Mouse (Mus musculus) cerebral cortex, adult 2 months (tissue): ENCODE data around the gene Dennd2c.

Source experiments
- WGBS: fragments of 180-500 bp; shearing (Covaris S2); methylation state at CpG from one replicate; pipeline ENCODE4 v1.1.7; 2018; 5-methylcytosine and 5-hydroxymethylcytosine counted together

Dennd2c gene

DNA sequence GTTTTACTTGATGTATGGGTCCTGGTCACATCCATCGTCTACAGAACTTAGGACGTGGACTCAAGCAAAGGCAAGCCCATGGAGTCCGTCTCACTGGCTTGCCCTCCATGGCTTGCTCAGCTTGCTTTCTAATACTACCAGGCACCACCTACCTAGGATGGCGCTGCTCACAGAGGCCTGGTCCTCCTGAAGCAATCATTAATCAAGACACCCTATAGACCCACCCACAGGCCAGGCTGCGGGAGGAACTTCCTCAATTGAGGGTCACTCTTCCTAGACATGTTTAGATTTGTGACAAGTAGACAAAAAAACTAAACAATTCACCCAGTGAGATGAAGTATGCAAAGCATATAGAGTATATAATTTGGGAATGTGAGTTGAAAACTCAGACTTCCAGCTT is 9.8 kb downstream of the Dennd2c start:
- WGBS = 93% methylated on average over 5 of the region's 5 CpGs

DNA sequence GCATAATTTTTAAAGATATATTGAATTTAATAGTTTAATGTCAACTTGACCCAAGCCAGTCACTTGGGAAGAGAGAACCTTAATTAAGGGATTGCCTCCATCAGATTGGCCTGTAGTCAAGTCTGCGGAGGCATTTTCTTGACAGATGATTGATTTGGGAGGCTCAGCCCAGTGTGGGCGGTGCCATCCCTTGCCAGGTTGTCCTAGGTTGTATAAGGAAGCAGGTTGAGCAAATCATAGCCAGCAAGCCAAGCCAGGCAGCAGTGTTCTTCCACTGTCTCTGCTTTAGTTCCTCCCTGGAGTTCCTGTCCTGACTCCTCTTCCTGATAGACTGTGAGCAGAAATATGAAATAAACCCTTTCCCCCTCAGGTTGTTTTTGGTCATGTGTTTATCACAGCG is 21.2 kb downstream of the Dennd2c start:
- 86% methylated on average over 3 of the region's 3 CpGs for WGBS

DNA sequence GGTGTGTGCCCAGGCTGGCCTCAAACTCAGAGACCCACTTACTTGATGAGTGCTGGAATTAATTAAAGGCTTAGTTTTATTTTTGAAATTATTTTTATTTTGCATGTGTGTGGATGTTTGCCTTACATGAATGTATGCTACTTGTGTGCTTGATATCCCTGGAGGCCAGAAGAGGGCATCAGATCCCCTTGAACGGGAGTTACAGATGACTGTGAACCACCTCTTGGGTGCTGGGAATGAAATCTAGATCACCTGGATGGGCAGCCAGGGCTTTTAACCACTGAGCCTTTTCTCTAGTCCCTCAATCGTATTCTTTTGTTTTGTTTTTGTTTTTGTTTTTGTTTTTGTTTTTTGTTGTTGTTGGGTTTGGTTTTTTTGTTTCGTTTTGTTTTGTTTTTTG is 23.7 kb downstream of the Dennd2c start:
- WGBS = 97% methylated on average over 3 of the region's 3 CpGs

DNA sequence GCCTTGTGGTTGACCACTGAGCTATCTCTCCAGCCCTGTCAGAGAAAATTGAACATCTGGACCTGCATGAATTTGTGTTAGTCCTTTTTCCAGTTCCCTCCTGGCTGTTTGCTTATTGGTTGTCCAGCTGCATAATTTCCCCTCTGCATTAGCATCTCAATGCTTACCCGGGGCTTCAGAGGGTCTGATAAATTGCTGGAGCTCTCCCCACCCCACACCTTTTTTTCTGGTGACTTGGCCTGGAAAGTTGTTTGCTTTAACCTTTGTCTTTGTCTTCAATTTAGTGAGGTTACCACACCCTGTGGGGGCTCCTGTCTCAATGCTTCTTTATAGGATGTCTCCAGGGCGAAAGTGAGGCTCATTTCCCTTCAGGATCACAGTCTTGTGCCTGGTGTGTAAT is 24.8 kb downstream of the Dennd2c start:
- 65% methylated on average over 2 of the region's 2 CpGs for WGBS

DNA sequence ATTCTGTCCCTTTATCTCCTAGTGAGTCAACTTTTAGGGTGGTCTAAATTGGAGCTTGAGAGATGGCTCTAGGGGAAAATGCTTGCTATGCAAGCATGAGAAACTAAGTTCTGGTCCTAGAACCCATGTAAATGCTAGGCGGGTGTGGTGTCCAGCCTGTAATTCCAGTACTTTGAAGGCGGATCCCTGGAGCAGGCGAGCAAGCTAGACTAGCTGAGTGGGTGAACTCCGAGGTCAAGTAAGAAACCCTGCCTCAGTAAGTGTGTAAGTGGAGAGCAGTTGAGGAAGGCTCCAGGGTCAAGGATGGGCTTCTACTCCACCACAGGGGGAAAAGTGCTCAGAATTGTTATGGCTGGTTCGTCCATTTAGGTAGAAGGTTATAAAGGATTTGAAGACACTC is 25.3 kb downstream of the Dennd2c start:
- 90% methylated on average over 5 of the region's 5 CpGs for WGBS

DNA sequence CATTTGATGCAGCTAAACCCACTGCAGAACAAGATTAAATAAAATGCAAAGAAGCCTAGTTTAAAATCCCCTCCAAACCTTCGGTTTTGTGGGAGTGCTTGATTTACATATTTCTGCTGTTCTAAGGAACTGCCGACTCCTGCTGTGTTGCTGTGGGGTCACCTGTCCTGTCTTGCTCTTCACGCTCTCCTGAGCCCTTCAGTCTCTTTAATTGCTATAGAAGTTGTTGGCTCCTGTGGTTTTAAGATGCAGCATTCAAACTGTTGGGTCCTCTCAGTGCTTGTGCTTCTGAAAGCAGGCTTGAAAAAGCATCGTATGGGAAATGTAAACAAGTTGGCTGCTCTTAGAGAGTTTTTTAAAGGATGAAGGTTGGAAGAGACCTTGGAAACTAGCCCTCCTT is 25.8 kb downstream of the Dennd2c start:
- 71% methylated on average over 4 of the region's 4 CpGs for WGBS

DNA sequence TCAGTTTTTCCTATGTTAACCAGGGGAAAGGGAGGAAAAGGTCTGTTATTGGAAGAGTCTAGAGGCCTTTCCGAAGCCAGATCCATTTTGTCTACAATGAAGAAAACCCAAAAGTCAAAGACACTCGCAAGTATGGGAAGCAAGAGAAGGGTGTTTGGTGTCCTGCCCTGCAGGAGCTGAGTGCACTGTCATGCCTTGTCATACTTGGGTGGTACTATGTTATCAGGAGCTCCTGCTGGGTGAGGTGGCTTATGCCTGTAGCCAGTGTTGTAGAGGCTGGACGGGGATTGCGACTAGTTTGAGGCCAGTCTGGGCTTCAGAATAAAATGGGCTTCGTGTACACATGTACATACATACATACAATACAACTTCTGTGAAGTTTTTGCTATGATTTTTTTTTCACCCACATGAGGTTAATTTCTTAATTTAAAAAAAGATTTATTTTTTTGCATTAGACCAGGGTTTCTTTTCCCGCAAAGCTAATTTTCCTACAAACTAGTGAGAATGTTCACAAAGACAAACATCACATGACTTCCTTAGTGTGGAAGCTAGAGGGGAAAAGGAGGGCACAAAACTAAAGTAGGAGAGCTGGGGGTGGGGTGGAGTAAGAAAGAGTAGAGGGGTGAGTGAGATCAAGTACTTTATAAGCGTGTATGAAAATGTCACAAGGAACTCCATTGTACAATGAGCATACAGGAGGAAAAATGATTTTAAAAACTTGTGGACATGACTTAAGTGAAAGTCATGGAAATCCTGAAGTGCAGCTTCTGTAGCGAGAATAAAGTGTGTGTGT is 27.2 kb downstream of the Dennd2c start:
- 79% methylated on average over 8 of the region's 8 CpGs for WGBS

DNA sequence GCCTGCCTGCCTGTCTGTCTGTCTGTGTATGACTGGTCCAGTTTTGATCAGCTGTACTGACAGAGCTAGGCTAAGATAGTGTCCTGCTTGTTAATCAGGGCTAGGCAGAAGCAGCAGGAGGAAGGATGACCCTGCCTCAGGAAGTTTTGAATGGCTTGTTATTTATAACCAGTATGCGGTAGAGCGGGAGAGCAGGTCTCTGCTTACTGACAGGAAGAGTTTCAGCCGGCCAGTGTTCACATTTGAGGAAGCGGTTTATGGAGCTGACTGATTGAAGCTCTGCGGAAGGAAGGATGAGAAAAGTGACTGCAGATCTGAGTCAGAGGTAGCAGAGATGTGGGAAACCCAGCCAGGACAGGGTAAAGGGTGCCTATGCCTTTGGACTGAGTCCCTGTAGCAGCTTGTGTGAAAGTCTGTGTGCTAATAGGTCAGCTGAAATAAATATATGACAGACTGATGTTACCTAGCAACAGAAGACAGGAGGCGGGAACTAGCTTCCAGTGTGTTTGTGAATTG is 27.9 kb downstream of the Dennd2c start:
- WGBS = 48% methylated on average over 6 of the region's 6 CpGs

DNA sequence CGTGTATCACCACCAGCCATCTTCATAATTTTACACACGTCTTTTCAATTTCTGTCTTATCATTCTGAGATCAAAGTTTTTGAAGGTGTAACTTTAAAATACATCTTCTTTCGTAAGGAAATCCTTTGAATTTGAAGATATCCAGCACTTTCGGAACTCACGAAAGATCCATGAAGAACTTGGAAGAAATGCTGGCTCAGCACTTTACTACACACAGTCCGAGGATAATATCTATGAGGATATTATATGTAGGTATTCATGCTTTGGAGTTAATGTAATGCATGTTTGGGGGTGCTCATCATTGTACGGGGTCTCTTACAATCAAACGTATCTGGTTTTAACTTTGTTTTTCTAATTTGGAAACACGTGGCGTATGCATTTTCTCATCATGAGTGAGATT is 30.7 kb downstream of the Dennd2c start:
- WGBS = 94% methylated on average over 10 of the region's 10 CpGs

DNA sequence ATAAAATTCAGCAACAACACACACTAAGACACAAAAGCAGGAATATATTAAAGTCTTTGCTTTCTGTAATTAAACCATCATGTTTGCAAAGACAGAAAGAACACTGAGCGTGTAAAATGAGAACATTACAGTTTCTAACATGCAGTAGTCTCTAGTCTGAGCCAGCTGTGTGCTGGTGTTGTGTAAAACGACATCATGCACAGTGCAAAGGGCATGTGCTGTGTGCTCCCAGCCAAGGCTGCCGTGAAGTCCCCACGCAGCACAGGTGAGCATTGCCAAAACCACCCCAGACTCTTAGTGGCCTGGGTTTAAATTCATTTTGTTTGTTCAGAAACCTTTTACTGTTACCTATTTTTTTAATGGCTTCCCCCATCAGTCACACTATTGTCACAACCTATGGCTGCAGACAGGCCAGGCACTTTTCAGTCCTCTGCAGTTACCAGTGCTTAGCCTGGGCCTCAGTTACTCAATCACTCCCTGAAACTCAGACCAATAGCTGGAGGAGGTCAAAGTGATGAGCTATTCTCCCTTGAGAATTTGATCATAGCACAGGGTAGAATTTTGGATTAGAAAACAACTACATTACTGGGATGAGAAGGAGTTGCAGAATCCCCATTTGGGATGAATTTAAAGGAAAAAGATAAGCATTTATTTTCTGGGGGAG is 34.1 kb downstream of the Dennd2c start:
- WGBS = 92% methylated on average over 4 of the region's 4 CpGs

DNA sequence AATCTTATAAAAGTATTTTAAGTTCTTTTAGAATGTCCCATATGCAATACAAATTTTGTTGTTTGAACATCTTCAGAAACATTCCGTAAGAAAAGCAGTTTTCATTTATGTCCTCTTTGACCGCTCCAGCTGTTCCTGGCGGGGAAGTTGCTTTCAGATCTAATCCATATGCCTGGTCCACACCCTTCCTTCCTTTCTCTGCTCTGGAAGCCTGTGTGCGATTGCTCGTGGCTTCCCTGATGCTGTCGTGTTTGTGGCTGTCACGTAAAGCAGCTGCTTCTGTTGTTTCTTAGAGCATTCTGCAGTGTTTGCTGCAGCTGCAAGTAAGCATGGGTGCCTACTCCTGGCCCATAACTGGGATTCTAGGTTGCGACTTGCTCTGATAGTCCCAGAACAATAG is 36.6 kb downstream of the Dennd2c start:
- WGBS = 64% methylated on average over 8 of the region's 8 CpGs

DNA sequence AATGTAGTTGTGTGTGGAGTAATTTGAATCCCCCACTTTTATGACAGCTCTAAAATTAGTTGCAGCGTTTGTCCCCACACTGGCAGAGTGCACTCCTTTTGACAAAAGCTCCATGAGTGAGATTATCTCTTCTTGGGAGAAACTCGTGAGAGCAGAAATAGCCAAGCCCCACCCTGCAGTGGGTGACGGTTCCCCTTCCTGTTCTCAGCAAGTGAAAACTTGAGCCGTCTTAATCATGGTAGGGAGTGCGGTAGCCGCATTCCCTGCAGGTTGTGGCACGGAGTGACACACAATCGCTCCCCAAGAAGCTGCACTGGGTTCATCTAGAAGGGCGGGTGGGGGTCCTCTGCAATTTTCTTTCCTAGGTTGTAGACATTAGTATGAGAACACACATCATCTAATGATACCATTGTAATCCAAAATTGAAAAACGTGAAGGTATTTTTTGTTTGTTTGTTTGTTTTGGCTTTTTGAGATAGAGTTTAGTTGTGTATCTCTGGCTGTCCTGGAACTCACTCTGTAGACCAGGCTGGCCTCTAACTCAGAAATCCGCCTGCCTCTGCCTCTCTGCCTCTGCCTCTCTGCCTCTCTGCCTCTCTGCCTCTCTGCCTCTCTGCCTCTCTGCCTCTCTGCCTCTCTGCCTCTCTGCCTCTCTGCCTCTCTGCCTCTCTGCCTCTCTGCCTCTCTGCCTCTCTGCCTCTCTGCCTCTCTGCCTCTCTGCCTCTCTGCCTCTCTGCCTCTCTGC is 37.9 kb downstream of the Dennd2c start:
- 55% methylated on average over 11 of the region's 11 CpGs for WGBS

DNA sequence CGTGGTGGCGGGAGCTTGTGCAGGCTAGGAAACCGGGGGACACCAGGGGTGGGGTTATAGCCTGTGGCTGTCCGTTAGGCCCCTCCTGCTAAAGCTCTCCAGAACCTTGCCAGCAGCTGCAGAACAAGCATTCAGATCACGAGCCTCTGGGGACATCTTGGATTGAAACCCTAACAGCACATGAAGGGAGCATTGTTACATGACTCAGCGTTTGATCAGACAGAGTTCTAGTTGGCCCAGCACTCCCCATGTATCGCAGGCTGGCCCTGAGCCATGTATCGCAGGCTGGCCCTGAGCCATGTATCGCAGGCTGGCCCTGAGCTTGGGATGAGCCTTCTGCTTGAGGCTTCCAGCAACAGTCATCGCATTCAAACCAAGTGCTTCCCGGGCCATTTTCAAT is 38.9 kb downstream of the Dennd2c start:
- 68% methylated on average over 11 of the region's 11 CpGs for WGBS

DNA sequence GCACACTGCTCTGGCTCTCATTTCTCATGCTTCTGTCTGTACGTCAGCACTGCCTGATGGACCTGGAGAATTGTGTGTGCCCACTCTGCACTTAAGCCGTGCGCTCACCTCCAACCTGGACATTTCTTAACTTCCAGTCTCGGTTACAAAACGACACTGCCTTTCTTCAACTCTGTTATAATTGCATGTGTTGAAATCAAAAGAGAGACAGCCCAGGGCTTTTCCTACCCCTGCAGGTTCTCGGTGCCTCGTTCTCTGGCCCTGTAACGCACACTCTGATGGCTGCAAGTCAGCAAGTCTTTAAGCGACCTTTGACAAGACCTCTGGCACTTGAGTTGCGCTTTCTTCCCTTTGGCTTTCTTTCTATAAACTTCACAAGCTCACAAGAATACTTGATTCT is 40.0 kb downstream of the Dennd2c start:
- 90% methylated on average over 10 of the region's 10 CpGs for WGBS

DNA sequence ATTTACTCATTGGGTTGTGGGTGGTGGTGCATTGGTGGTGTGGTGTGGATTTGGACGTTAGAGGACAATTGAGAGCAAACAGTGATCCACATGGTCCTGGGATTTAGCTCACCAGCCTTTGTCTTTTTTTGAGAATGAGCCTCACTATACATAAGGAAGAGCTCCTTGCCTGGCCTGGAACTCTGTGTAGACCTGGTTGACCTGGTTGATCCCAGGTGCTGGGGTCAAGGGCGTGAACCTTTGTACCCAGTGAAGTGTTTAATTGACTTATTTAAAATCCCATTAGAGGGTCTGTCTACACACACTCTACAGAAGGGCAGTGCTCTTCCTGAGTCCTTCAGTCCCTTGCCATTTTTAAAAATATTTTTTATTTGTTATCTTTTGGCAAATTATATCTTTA is 42.9 kb downstream of the Dennd2c start:
- 90% methylated on average over 2 of the region's 2 CpGs for WGBS

DNA sequence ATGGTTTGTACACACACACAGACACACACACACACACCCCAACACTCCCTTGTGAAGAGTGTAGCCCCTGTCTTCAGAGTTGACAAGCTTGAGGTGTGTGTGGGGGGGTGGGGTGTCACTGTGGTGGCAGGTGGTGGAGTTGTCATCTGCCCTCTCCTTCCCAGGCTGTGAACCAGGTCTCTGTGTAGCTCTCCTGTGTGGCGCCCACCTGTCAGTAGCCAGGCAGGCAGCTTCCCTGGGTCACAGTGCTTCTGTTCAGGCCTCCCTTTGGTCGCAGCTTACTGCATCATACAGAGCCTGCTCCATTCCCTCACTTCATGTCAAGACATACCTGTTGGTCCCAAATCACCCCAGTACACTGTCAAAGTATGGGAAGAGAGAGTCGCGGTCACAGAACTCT is 43.4 kb downstream of the Dennd2c start:
- WGBS = 87% methylated on average over 4 of the region's 4 CpGs

DNA sequence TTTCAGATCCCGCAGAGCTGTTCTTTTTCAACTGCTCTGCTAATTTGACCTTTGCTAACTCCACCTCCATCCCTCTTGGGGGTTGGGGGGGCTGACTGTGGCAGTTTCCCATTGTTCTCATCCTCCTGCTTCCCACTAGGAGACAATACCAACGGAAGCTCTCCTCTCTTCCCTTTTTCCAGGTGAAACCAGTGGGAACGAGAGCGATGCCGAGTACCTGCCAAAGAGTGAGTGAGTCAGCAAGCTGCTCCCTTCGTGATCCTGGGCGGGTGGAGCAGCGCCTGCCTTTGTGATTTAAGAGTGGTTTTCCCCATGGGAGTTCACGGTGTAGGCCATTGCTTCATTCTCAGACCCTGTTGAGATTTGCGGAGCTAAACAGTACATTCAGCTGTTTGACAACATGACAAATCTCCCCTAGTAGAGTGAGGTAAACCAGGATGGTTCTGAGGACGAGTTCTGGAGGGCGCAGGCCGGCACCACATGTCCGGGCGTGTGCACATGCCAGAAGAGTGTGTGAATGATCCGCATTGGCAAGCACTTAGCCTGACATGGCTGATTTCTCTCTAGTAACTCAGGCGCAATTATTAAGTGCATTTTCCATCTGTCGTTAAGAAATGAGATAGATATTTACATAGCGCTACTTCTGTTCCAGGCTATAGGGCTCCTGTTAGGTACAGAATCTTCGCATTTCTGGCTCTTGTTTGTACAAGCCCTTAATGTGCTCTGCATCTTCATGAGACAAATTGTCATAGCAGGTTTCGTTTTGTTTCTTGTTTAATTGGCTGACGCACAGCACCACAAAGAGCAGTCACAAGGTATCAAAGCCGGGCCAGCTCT is 44.1 kb downstream of the Dennd2c start:
- WGBS = 71% methylated on average over 23 of the region's 23 CpGs

DNA sequence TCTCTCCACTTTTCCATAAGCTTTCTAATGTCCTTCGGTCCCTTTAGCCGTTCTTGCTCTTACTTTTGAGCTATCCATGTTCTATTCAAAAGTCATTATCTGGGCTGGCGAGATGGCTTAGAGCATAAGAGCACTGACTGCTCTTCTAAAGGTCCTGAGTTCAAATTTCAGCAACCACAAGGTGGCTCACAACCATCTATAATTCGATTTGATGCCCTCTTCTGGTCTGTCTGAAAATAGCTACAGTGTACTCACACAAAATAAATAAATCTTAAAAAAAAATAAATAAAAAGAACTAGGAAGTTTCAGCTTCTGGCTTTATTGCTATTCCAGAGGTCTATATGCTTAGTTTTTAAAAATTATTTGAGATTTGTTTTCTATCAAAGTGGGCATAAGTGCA is 45.4 kb downstream of the Dennd2c start:
- 82% methylated on average over 4 of the region's 4 CpGs for WGBS

DNA sequence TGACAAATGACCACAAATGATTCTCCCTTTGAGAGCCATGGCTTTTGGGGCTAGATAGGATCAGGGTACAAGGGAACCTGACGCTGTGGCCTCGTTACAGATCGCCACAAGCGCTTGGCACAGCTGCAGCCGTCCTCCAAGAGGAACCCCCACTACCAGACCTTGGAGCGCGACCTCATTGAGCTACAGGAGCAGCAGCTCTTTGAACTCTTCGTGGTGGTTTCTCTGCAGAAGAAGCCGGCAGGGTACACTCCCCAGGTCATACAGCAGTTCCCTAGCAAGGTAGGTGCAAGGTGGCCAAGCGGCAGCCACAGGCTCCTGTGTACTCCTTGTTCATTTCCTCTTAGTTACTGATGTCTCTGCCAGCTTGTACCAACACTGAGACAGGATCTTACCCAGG is 46.5 kb downstream of the Dennd2c start:
- WGBS = 90% methylated on average over 10 of the region's 10 CpGs

DNA sequence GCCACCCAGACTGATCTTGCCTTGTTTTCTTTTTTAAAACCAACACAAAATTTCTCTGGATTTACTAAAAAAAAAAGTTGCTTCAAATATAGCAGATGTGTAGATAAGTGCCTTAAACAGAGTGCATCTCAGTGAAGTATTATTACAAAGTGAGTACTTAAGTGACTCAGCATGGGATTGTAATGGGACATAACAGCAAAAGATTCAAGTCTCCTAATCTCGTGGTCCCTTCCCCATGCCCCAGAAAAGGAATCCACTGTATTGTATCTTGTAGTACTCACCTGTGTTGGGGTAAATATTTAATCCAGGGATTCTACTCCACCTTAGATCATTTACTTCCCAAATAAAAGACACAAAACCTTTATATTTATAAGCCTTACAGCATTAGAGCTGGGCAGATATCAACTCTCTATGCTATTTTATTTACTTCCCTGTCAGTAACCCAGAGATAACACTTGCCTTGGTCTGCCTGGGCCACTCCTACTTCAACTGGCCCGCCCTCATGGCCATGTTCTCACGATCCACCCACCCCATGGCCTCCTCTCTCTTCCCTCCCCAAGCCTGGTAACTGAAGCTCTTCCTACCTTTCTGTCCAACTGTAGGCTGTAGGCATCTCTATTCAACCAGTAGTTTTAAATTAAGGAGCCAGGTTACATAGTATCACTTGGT is 57.0 kb downstream of the Dennd2c start:
- 75% methylated on average over 3 of the region's 3 CpGs for WGBS

DNA sequence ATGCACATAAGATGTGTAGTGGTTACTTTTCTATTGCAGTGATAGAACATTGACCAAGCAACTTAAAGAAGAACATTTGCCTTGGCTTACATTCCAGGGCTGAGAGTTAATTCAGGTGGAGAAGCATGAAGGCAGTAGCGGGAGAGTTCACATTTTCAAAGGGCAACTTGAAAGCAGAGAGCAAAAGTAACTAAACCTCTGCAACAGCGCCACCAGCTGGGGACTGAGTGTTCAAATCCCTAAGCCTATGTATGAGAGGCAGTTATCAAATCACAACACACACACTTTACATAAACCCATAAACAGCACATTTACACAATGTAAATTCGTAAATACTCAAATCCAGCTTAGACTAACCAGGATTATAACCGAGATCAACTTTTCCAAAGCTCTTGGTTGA is 67.4 kb downstream of the Dennd2c start:
- 12% methylated on average over 4 of the region's 4 CpGs for WGBS
